Mouse (Mus musculus) midbrain, embryonic 13.5 days (tissue): ENCODE results near the gene Sptssb. TPM values are rescaled to one million over a fixed set of nuclear protein-coding genes. Genes with fewer than 3 reads are reported as not detected.
A peak's percentile ranks its signal among the peaks of the same experiment; 100 is the strongest.

ENCODE experiments used
- ATAC-seq: fragments of 200-750 bp; cut with Nextera tagmentation; 2 replicates; pipeline ENCODE4 v1.8.0; 2017; ENCODE audit warnings: mild to moderate bottlenecking, moderate TSS enrichment, moderate library complexity
- H3K27ac ChIP-seq: fragments of 300-500 bp; sonication (generic); 2 replicates; pipeline ENCODE4 v1.5.1; 2015; ENCODE audit warnings: inconsistent platforms, mild to moderate bottlenecking, moderate library complexity
- H3K27me3 ChIP-seq: fragments of 300-500 bp; sonication (generic); 2 replicates; pipeline ENCODE4 v1.6.1; 2015; ENCODE audit warnings: mild to moderate bottlenecking, inconsistent platforms
- H3K36me3 ChIP-seq: fragments of 300-500 bp; sonication (generic); 2 replicates; pipeline ENCODE4 v1.6.1; 2015; ENCODE audit warnings: mild to moderate bottlenecking, inconsistent platforms
- H3K4me1 ChIP-seq: fragments of 300-500 bp; sonication (generic); replicated peaks from 2 replicates; pipeline ENCODE4 v1.6.1; 2015; ENCODE audit warnings: inconsistent platforms
- H3K4me2 ChIP-seq: fragments of 300-500 bp; sonication (generic); replicated peaks from 2 replicates; pipeline ENCODE4 v1.6.1; 2015; ENCODE audit warnings: moderate library complexity, mild to moderate bottlenecking, inconsistent platforms
- H3K4me3 ChIP-seq: fragments of 300-500 bp; sonication (generic); replicated peaks from 2 replicates; pipeline ENCODE4 v1.5.1; 2015; ENCODE audit warnings: mild to moderate bottlenecking, inconsistent platforms
- H3K9ac ChIP-seq: fragments of 300-500 bp; sonication (generic); replicated peaks from 2 replicates; pipeline ENCODE4 v1.6.1; 2015; ENCODE audit warnings: mild to moderate bottlenecking, inconsistent platforms
- H3K9me3 ChIP-seq: fragments of 300-500 bp; sonication (generic); 2 replicates; pipeline ENCODE4 v1.6.1; 2016; ENCODE audit warnings: mild to moderate bottlenecking, inconsistent platforms
- WGBS: fragments of 180-500 bp; shearing (Covaris S2); methylation state at CpG from one replicate; pipeline ENCODE4 v1.1.7; 2015; 5-methylcytosine and 5-hydroxymethylcytosine counted together
- polyA plus RNA-seq: library from polyadenylated mRNA; unstranded; fragments of >200 nt; fragmentation: Nextera tagmentation; extraction: Ambion mirVana; gene quantifications from 2 replicates; pipeline ENCODE4 v1.2.1, GENCODE M21; 2015

The Sptssb gene
- polyA plus RNA-seq, 1 experiment from 2014 or later: 0.19 TPM

DNA sequence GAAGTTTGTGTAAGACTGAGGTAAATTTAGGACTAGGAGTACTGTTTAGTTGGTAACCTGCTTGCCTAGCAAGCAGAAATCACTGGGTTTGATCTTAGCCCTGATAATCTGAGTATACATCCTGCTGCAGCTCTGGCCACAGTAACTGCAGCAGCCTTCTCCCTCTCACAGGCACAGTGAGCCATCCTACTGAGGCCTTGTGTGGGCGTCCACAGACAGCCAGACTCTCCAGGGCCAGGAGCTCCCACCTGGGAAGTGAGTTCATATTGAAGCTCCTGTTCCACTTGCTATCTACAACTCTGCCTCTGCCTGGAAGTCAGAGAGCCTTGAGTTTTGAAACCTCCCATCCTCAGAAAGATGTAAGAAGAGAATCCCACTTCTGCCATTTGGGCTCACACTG, 24.0 kb upstream of the Sptssb start:
- Histone ChIP-seq H3K9me3 (no peaks in the 10 kb centered on the region), H3K4me1 (no peaks in the 10 kb centered on the region), H3K9ac (no peak overlapping the region), H3K36me3 (no peaks in the 10 kb centered on the region), H3K27ac (no peak overlapping the region), H3K4me2 (no peak overlapping the region), H3K27me3 (no peaks in the 10 kb centered on the region), H3K4me3 (no peak overlapping the region)
- 68% methylated on average over 1 of the region's 1 CpGs for WGBS
- ATAC-seq: no peak

DNA sequence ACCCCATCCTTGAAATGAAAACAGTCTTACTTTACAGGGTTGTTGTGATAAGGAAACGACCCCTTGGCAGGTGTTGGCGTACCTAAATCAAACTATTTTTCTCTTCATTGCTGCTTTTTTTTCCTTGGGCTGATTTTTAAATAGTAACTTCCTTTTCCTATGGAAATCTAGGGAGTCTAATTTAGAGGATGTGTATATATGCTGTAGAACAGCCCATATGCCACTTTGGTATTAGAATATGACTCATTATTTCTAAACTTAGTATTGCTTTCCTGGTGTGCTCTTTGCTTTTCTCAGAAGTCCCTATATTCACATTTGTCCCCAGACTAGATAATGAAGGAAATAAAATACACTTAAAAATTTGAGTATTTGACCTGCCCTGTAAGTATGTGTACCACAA, 17.8 kb upstream of the Sptssb start:
- Histone ChIP-seq H3K9ac (no peak overlapping the region), H3K36me3 (no peaks in the 10 kb centered on the region), H3K9me3 (no peaks in the 10 kb centered on the region), H3K4me2 (no peak overlapping the region), H3K4me3 (no peak overlapping the region), H3K4me1 (no peaks in the 10 kb centered on the region), H3K27ac (no peak overlapping the region), H3K27me3 (no peaks in the 10 kb centered on the region)
- 93% methylated on average over 2 of the region's 2 CpGs for WGBS
- no peak for ATAC-seq

DNA sequence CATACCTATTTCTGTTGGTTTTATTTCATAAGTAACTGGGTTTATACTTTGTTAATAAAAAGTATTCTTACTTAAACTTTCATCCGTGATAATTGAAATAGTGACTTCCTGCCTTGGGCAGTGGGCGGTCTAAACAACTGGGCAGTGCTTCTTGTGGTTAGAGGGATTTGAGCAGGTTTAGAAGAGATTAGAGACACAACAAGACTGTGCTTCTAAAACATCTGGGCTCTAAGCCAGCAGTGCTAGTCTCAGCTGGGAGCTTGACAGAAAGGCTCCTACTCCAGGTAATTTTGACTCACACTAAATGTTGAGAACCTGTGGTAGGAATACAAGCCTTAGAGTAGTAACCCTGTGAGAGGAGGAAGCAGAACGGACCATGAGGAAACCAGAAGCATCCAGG, 15.0 kb upstream of the Sptssb start:
- Histone ChIP-seq H3K4me1 (no peaks in the 10 kb centered on the region), H3K36me3 (no peaks in the 10 kb centered on the region), H3K4me2 (no peak overlapping the region), H3K9ac (no peak overlapping the region), H3K27me3 (no peaks in the 10 kb centered on the region), H3K4me3 (no peak overlapping the region), H3K9me3 (no peaks in the 10 kb centered on the region), H3K27ac (no peak overlapping the region)
- WGBS: 88% methylated on average over 3 of the region's 3 CpGs
- no peak for ATAC-seq

DNA sequence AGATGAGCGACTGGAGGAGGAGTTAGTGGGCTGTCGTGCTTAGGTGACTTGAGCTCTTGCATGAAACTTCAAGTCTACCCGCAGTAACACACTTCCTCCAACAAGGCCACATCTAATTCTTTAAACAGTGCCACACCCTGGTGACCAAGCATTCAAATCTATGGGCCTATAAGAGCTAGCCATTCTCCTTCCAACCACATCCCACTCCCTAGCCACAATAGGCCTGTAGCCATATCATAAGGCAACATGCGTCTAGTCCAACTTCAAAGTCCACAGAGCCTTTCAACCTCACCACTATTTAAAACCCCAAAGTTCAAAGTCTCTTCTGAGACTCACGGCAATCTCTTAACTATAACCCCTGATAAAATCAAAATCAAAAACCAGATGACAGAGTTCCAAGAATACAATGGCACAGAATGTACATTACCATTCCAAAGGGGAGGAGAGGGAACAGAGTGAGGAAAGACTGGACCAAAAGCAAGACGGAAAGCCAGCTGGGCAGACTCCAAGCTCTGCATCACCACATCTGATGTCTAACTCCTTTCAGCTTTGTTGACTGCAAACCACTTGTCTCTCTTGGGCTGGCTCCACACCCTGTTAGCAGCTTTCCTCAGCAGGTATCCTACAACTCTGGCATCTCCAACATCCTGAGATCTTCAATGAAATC, 13.1 kb upstream of the Sptssb start:
- Histone ChIP-seq H3K4me3 (no peak overlapping the region), H3K9ac (no peak overlapping the region), H3K9me3 (no peaks in the 10 kb centered on the region), H3K27ac (no peak overlapping the region), H3K27me3 (no peaks in the 10 kb centered on the region), H3K4me1 (no peaks in the 10 kb centered on the region), H3K4me2 (no peak overlapping the region), H3K36me3 (no peaks in the 10 kb centered on the region)
- 82% methylated on average over 6 of the region's 6 CpGs for WGBS
- ATAC-seq: no peak

DNA sequence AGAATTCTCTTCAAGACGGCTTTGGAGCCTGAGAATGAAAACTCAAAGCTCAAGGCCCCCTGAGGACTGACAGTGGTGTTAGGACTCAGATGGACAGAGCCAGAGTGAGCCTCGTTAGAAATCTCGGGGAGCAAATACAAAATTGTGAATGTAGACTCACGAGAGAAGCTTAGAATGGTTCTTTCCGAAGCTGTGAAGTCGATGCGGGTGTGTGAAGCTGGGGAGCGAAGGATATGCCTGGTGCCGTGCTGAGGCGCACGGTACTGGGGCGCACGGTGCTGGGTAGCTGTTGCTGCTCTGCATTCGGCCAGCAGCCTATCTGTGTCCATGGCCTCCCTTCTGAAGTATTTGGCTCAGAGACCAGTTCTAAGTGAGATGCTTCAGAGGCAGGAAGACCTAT, 11.4 kb upstream of the Sptssb start:
- H3K27me3 ChIP-seq: no peaks in the 10 kb centered on the region
- no peak overlapping the region for H3K4me3 ChIP-seq
- WGBS: 85% methylated on average over 14 of the region's 14 CpGs
- H3K36me3 ChIP-seq: no peaks in the 10 kb centered on the region
- no peak overlapping the region for H3K9ac ChIP-seq
- ATAC-seq: no peak
- H3K4me2 ChIP-seq: no peak overlapping the region
- no peak overlapping the region for H3K27ac ChIP-seq
- no peaks in the 10 kb centered on the region for H3K4me1 ChIP-seq
- H3K9me3 ChIP-seq: no peaks in the 10 kb centered on the region

DNA sequence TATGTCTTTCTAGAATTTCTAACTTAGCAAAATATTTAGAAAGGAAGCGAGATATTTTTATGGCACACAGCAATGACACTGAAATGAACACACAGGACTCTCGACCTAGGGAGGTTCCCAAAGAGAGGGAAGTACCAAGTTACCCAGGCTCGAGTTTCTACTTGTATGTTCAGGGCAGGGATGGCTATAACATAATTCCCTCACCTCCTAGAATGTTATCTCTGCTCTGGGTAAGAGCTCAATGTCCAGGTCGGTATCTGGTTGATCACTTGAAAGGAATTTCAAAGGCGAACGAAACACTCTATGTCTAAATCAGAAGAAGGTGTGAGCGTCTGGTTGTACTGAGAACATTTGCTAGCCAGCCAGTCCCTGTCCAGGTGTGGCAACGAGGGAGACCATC, 10.0 kb upstream of the Sptssb start:
- Histone ChIP-seq H3K4me2 (no peak overlapping the region), H3K4me3 (no peak overlapping the region), H3K4me1 (no peaks in the 10 kb centered on the region), H3K36me3 (no peaks in the 10 kb centered on the region), H3K9me3 (no peaks in the 10 kb centered on the region), H3K27me3 (no peaks in the 10 kb centered on the region), H3K9ac (no peak overlapping the region), H3K27ac (no peak overlapping the region)
- WGBS: 82% methylated on average over 8 of the region's 8 CpGs
- no peak for ATAC-seq

DNA sequence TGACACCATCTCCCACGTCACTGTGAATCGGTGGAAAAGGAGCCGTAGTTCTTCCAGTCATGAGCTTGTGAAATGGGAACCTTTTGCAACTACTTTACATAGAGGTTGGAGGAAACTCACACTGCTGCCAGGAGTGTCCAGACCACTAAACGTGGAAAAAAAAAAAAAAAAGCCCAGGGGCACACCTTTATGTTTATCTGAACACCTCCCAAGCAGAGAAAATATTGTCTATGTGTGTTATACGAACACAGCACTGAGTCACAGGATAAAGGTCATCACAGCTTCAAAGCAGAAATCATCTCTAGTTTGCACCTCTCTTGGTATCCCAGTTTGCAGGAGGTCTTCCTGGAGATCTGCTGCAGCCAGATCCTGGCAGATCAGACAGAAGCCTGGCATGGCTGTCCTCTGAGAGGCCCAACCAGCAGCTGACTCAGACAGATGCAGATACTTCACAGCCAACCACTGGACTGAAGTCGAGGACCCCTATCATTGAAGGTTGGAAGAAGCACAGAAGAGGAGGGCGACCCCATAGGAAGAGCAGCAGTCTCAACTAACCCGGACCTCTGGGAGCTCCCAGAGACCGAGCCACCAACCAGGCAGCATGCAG, 2.2 kb upstream of the Sptssb start:
- ATAC-seq: no peak
- WGBS: 67% methylated on average over 9 of the region's 9 CpGs
- H3K4me1 ChIP-seq: peaks cover 17% of the 10 kb centered on the region
- peaks cover 18% of the 10 kb centered on the region; the same call in 1 of the 2 replicates for H3K27me3 ChIP-seq
- H3K9me3 ChIP-seq: no peaks in the 10 kb centered on the region
- peak overlapping the region; percentile 60 for H3K4me3 ChIP-seq
- H3K36me3 ChIP-seq: no peaks in the 10 kb centered on the region
- H3K27ac ChIP-seq: no peak overlapping the region
- H3K9ac ChIP-seq: peak overlapping the region; percentile 61; the same call in 1 of the 2 replicates
- peak overlapping the region; percentile 97 for H3K4me2 ChIP-seq

DNA sequence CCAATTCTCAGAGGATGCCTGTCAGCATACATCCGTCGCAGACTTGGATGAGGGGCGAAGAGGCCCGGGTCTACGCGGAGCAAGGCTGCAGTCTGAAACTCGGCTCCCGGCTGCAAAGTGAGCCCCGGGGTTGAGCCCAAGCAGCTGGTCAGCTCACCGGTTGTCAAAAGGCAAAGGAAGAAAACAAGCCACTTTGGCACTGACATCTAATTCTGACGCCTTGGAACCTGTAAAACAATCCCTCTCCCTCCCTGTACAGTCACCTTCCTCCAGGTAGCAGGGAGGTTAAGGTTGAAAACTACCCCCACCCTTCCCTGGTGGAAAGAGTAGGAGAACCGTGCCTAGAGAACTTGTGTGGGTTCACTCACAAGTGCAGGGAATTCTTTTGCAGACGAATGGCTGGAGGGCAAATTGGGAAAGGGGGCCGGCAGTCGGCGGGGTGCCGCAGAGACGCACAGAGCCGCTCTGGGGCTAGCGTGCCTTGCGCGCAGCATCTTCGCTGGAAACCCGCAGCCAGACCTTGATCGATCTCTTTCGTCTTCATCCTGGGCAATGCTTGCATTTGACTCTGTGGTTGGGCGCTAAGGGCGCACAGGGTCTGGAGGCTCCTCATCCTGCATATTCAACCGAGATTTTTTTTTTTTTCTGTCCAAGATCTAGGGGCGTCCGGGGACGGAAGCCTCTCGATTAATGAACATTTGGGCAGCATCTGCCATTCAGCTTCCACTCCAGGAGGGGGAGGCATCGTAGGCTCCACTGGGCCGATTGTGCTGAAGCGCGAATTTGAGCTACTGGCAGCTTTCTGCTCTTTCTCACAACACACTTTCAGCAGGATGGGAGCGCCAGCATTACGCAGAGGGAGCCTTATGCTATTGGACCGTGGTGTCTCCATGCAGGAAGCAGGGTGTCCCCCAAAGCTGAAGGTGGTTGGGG, 1.1 kb upstream of the Sptssb start:
- H3K4me1 ChIP-seq: peaks cover 17% of the 10 kb centered on the region
- under 1% methylated on average over 40 of the region's 40 CpGs for WGBS
- H3K4me3 ChIP-seq: peak overlapping the region; percentile 60
- H3K9ac ChIP-seq: peak overlapping the region; percentile 61
- peak; percentile 80 for ATAC-seq
- H3K9me3 ChIP-seq: no peaks in the 10 kb centered on the region
- H3K36me3 ChIP-seq: no peaks in the 10 kb centered on the region
- H3K4me2 ChIP-seq: peak overlapping the region; percentile 97
- no peak overlapping the region for H3K27ac ChIP-seq
- H3K27me3 ChIP-seq: peaks cover 18% of the 10 kb centered on the region; the same call in 1 of the 2 replicates

DNA sequence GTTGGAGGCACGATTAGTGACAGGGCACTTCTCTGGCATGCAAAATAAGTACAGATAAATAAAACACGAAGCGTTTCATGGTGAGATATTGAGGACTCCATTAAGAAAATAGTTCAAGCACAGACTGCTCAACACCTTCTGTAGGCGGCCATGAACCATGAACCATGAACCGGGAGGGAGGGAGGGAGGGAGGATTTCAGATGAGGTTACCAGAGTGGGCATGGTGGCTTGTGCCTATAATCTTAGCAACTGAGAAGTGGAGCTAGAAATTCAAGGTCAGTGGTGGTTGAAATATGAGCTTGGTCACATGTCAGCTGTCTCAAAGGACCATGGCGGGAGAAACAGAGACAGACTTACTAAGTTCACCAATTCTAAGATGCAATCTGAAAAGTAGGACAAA, 20.3 kb downstream of the Sptssb start:
- ATAC-seq: no peak
- Histone ChIP-seq H3K36me3 (no peaks in the 10 kb centered on the region), H3K27me3 (no peaks in the 10 kb centered on the region), H3K27ac (no peak overlapping the region), H3K4me1 (no peaks in the 10 kb centered on the region), H3K9me3 (no peaks in the 10 kb centered on the region), H3K9ac (no peak overlapping the region), H3K4me2 (no peak overlapping the region), H3K4me3 (no peak overlapping the region)
- 97% methylated on average over 6 of the region's 6 CpGs for WGBS

DNA sequence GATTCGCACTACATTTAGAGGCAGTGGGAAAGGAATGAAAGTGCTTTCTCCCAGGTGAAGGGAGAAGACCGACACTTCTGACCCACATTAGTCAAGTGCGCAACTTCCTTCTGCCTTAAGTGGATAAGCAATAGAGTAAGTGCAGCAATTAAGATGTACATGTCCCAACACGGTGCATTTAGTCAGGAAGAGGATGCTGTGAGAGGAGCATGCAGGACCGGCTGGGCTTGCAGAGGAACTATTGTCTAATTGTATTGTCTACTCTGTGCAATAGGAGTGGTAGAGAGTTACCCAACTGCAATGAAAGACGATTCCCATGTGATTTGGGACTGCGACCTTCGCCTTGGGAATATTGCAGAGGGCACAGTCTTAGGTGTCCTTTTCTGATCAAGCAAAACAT, 30.2 kb downstream of the Sptssb start:
- no peak for ATAC-seq
- H3K27ac ChIP-seq: no peak overlapping the region
- H3K9ac ChIP-seq: no peak overlapping the region
- no peaks in the 10 kb centered on the region for H3K36me3 ChIP-seq
- 84% methylated on average over 8 of the region's 8 CpGs for WGBS
- H3K9me3 ChIP-seq: no peaks in the 10 kb centered on the region
- H3K4me2 ChIP-seq: no peak overlapping the region
- H3K4me3 ChIP-seq: no peak overlapping the region
- no peaks in the 10 kb centered on the region for H3K27me3 ChIP-seq
- no peaks in the 10 kb centered on the region for H3K4me1 ChIP-seq

DNA sequence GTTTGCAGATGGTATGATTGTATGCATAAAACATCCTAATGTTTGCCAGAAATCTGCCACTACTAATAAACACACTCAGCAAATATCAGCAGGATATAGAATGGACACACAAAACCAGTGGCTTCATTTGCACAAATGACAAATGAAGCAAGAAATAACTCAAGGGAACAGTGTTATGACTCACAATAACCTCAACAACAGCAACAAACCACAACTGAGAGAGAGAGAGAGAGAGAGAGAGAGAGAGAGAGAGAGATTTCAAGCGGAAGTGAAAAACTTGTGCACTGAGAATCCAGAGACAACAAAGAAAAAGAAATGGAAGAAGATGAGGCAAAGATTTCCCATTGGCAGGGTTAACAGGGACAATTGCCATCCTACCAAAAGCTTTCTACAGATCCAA, 35.2 kb downstream of the Sptssb start:
- no peaks in the 10 kb centered on the region for H3K27me3 ChIP-seq
- WGBS: 100% methylated on average over 1 of the region's 1 CpGs
- ATAC-seq: no peak

DNA sequence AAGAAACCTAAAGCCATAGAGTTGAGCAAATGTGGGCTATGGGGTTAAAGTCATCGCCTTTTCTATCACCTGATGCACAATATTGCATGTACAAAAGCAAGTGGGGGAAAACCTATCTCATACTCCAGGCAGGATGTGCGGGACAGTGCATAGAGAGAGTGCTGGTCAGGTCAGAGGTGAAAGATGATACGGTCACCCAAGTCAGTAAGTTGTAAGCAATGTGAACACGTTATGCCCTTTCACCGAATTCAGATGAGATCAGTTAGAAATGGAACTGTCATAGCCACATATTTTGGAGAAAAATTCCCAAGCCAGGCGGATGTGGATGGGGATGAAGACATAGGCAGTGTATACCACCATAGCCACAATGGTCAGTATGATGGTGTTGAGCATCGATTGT, 39.1 kb downstream of the Sptssb start:
- H3K4me2 ChIP-seq: no peak overlapping the region
- WGBS: 86% methylated on average over 7 of the region's 7 CpGs
- ATAC-seq: no peak
- no peak overlapping the region for H3K4me3 ChIP-seq
- H3K9ac ChIP-seq: no peak overlapping the region
- H3K9me3 ChIP-seq: no peaks in the 10 kb centered on the region
- H3K4me1 ChIP-seq: no peaks in the 10 kb centered on the region
- no peak overlapping the region for H3K27ac ChIP-seq
- no peaks in the 10 kb centered on the region for H3K27me3 ChIP-seq
- H3K36me3 ChIP-seq: no peaks in the 10 kb centered on the region

More for the DNA sequence above, 35.2 kb downstream of the Sptssb start:
- Histone ChIP-seq H3K9me3 (no peaks in the 10 kb centered on the region), H3K4me3 (no peak overlapping the region), H3K36me3 (no peaks in the 10 kb centered on the region), H3K4me1 (no peaks in the 10 kb centered on the region), H3K9ac (no peak overlapping the region), H3K4me2 (no peak overlapping the region), H3K27ac (no peak overlapping the region)
